Mouse (Mus musculus) frontal cortex, postnatal 25 days (tissue): ENCODE results near the gene Il15ra.
"Not testable (repeated sequence)": the region's sequence is repeated elsewhere in the genome, so short reads cannot be mapped to it uniquely, and the experiment has no call there.

ENCODE experiments used
- DNase-seq, 2 experiments: peaks; one replicate each; pipeline ENCODE4 v3.0.0; 2022; ENCODE audit warnings: low spot score in 2 of 2

The Il15ra gene

GRCm38 (mm10) chr2:11708538-11708937 is 3.4 kb downstream of the Il15ra start:
- DNase-seq, result no peak

GRCm38 (mm10) chr2:11710101-11710500 is 5.0 kb downstream of the Il15ra start:
- not testable (repeated sequence) for DNase-seq

GRCm38 (mm10) chr2:11712483-11712990 is 7.4 kb downstream of the Il15ra start:
- DNase-seq, result no peak

GRCm38 (mm10) chr2:11713021-11713420 is 7.9 kb downstream of the Il15ra start:
- DNase-seq, result no peak

- no peak for DNase-seq
These were observed 9.4 kb downstream of the Il15ra start for GRCm38 (mm10) chr2:11714535-11714934.

GRCm38 (mm10) chr2:11718573-11718972 is 13.5 kb downstream of the Il15ra start:
- no peak for DNase-seq

GRCm38 (mm10) chr2:11722564-11722963 is 17.5 kb downstream of the Il15ra start:
- no peak for DNase-seq

GRCm38 (mm10) chr2:11727574-11727973 is 22.5 kb downstream of the Il15ra start:
- DNase-seq, result no peak

- DNase-seq, result no peak
These were observed 24.0 kb downstream of the Il15ra start for GRCm38 (mm10) chr2:11729091-11729490.

- DNase-seq, result no peak
These were observed 27.9 kb downstream of the Il15ra start for GRCm38 (mm10) chr2:11732978-11733377.

GRCm38 (mm10) chr2:11735853-11736252 is 30.8 kb downstream of the Il15ra start:
- DNase-seq, result no peak

- no peak for DNase-seq
These were observed 33.7 kb downstream of the Il15ra start for GRCm38 (mm10) chr2:11738794-11739193.

- no peak for DNase-seq
These were observed 34.5 kb downstream of the Il15ra start for GRCm38 (mm10) chr2:11739516-11740051.

- no peak for DNase-seq
These were observed 57.5 kb downstream of the Il15ra start for GRCm38 (mm10) chr2:11762541-11762940.

- no peak for DNase-seq
These were observed 60.6 kb downstream of the Il15ra start for GRCm38 (mm10) chr2:11765694-11766093.

- no peak for DNase-seq
These were observed 61.5 kb downstream of the Il15ra start for GRCm38 (mm10) chr2:11766485-11767160.

GRCm38 (mm10) chr2:11767161-11767545 is 62.1 kb downstream of the Il15ra start:
- no peak for DNase-seq

- DNase-seq, result no peak
These were observed 66.6 kb downstream of the Il15ra start for GRCm38 (mm10) chr2:11771701-11772100.

GRCm38 (mm10) chr2:11772401-11772800 is 67.3 kb downstream of the Il15ra start:
- DNase-seq, result no peak

GRCm38 (mm10) chr2:11774426-11774825 is 69.3 kb downstream of the Il15ra start:
- DNase-seq, result no peak

GRCm38 (mm10) chr2:11775121-11775520 is 70.0 kb downstream of the Il15ra start:
- DNase-seq, result no peak

GRCm38 (mm10) chr2:11776415-11776814 is 71.3 kb downstream of the Il15ra start:
- DNase-seq, result no peak
